Mouse (Mus musculus): ENCODE measurements around the gene Il12rb1. TPM values are rescaled to one million over a fixed set of nuclear protein-coding genes. Genes with fewer than 3 reads are reported as not detected.

Il12rb1 gene
- polyA plus RNA-seq, 1 experiment from 2014 or later = not detected

- H3K4me1 ChIP-seq (ENCODE audit: control insufficient read depth in 2 of 2, insufficient read depth in 2 of 2, low read length in 2 of 2) = peaks cover 13 to 29% of the 10 kb centered on the region in 2 experiments; a peak in 3 of 4 replicates
- H3K9ac ChIP-seq (ENCODE audit: low read length) = no peak overlapping the region
- WGBS = 17% methylated on average over 30 of the region's 30 CpGs
- H3K4me3 ChIP-seq (ENCODE audit: control insufficient read depth in 1 of 2, insufficient read depth in 1 of 2, low read depth in 1 of 2, low read length in 2 of 2) = peak overlapping the region in 1 of 2 experiments; percentile 25; a peak in 2 of 4 replicates
- no peaks in the 10 kb centered on the region for H3K9me3 ChIP-seq (ENCODE audit: control insufficient read depth, low read length)
- peaks cover 48% of the 10 kb centered on the region for H3K36me3 ChIP-seq (ENCODE audit: control insufficient read depth, insufficient read depth, low read length)
- H3K4me2 ChIP-seq (ENCODE audit: low read length) = peak overlapping the region; percentile 37
- no peak for ATAC-seq (ENCODE audit: insufficient number of reproducible peaks, insufficient read depth, low FRiP score, low read depth)
- no peak overlapping the region for H3K27ac ChIP-seq (replicated peaks in 1 of 2; ENCODE audit: control insufficient read depth in 1 of 2, insufficient read depth in 1 of 2, low read depth in 2 of 2, low read length in 2 of 2)
- peaks cover under 1% of the 10 kb centered on the region for H3K27me3 ChIP-seq (ENCODE audit: control insufficient read depth, insufficient read depth, low read length)
Observed at GRCm38 (mm10) chr8:70787941-70788667, 20.1 kb upstream of the Il12rb1 start.

- H3K4me3 ChIP-seq (ENCODE audit: control insufficient read depth in 1 of 2, insufficient read depth in 1 of 2, low read depth in 1 of 2, low read length in 2 of 2) = no peak overlapping the region
- peaks cover 13 to 29% of the 10 kb centered on the region in 2 experiments; a peak in 3 of 4 replicates for H3K4me1 ChIP-seq (ENCODE audit: control insufficient read depth in 2 of 2, insufficient read depth in 2 of 2, low read length in 2 of 2)
- H3K9ac ChIP-seq (ENCODE audit: low read length) = no peak overlapping the region
- H3K36me3 ChIP-seq (ENCODE audit: control insufficient read depth, insufficient read depth, low read length) = peaks cover 39% of the 10 kb centered on the region
- no peak overlapping the region for H3K27ac ChIP-seq (replicated peaks in 1 of 2; ENCODE audit: control insufficient read depth in 1 of 2, insufficient read depth in 1 of 2, low read depth in 2 of 2, low read length in 2 of 2)
- H3K4me2 ChIP-seq (ENCODE audit: low read length) = peak overlapping the region; percentile 27; the same call in 1 of the 2 replicates
- H3K27me3 ChIP-seq (ENCODE audit: control insufficient read depth, insufficient read depth, low read length) = peaks cover 6% of the 10 kb centered on the region
- H3K9me3 ChIP-seq (ENCODE audit: control insufficient read depth, low read length) = no peaks in the 10 kb centered on the region
- WGBS = 75% methylated on average over 10 of the region's 10 CpGs
- ATAC-seq (ENCODE audit: insufficient number of reproducible peaks, insufficient read depth, low FRiP score, low read depth) = no peak
Observed at GRCm38 (mm10) chr8:70789046-70789445, 19.2 kb upstream of the Il12rb1 start.

- Histone ChIP-seq H3K36me3 (ENCODE audit: control insufficient read depth, insufficient read depth, low read length) (peaks cover 22% of the 10 kb centered on the region), H3K4me3 (ENCODE audit: control insufficient read depth in 1 of 2, insufficient read depth in 1 of 2, low read depth in 1 of 2, low read length in 2 of 2) (no peak overlapping the region), H3K9ac (ENCODE audit: low read length) (peak overlapping the region; percentile 85), H3K27me3 (ENCODE audit: control insufficient read depth, insufficient read depth, low read length) (peaks cover 19% of the 10 kb centered on the region), H3K27ac (replicated peaks in 1 of 2; ENCODE audit: control insufficient read depth in 1 of 2, insufficient read depth in 1 of 2, low read depth in 2 of 2, low read length in 2 of 2) (no peak overlapping the region), H3K4me1 (ENCODE audit: control insufficient read depth in 2 of 2, insufficient read depth in 2 of 2, low read length in 2 of 2) (peaks cover 13 to 29% of the 10 kb centered on the region in 2 experiments; a peak in 3 of 4 replicates), H3K4me2 (ENCODE audit: low read length) (peak overlapping the region; percentile 84; the same call in 1 of the 2 replicates), H3K9me3 (ENCODE audit: control insufficient read depth, low read length) (no peaks in the 10 kb centered on the region)
- no peak for ATAC-seq (ENCODE audit: insufficient number of reproducible peaks, insufficient read depth, low FRiP score, low read depth)
- WGBS = 58% methylated on average over 8 of the region's 8 CpGs
Observed at GRCm38 (mm10) chr8:70790846-70791245, 17.4 kb upstream of the Il12rb1 start.

- H3K36me3 ChIP-seq (ENCODE audit: control insufficient read depth, insufficient read depth, low read length) = peaks cover 17% of the 10 kb centered on the region
- peaks cover 13 to 29% of the 10 kb centered on the region in 2 experiments; a peak in 3 of 4 replicates for H3K4me1 ChIP-seq (ENCODE audit: control insufficient read depth in 2 of 2, insufficient read depth in 2 of 2, low read length in 2 of 2)
- H3K27me3 ChIP-seq (ENCODE audit: control insufficient read depth, insufficient read depth, low read length) = peaks cover 23% of the 10 kb centered on the region
- peak overlapping the region in 1 of 2 experiments; percentile 74; a peak in 3 of 4 replicates for H3K4me3 ChIP-seq (ENCODE audit: control insufficient read depth in 1 of 2, insufficient read depth in 1 of 2, low read depth in 1 of 2, low read length in 2 of 2)
- peak overlapping the region; percentile 84 for H3K4me2 ChIP-seq (ENCODE audit: low read length)
- H3K9ac ChIP-seq (ENCODE audit: low read length) = peak overlapping the region; percentile 85
- 72% methylated on average over 7 of the region's 7 CpGs for WGBS
- H3K9me3 ChIP-seq (ENCODE audit: control insufficient read depth, low read length) = no peaks in the 10 kb centered on the region
- ATAC-seq (ENCODE audit: insufficient number of reproducible peaks, insufficient read depth, low FRiP score, low read depth) = no peak
- no peak overlapping the region for H3K27ac ChIP-seq (replicated peaks in 1 of 2; ENCODE audit: control insufficient read depth in 1 of 2, insufficient read depth in 1 of 2, low read depth in 2 of 2, low read length in 2 of 2)
Observed at GRCm38 (mm10) chr8:70791294-70791701, 17.0 kb upstream of the Il12rb1 start.

- Histone ChIP-seq H3K4me3 (ENCODE audit: control insufficient read depth in 1 of 2, insufficient read depth in 1 of 2, low read depth in 1 of 2, low read length in 2 of 2) (peak overlapping the region; percentile 69 to 74), H3K27me3 (ENCODE audit: control insufficient read depth, insufficient read depth, low read length) (peaks cover 23% of the 10 kb centered on the region), H3K36me3 (ENCODE audit: control insufficient read depth, insufficient read depth, low read length) (peaks cover 9% of the 10 kb centered on the region), H3K27ac (replicated peaks in 1 of 2; ENCODE audit: control insufficient read depth in 1 of 2, insufficient read depth in 1 of 2, low read depth in 2 of 2, low read length in 2 of 2) (peak overlapping the region in 1 of 2 experiments; percentile 51; a peak in 1 of 4 replicates), H3K4me2 (ENCODE audit: low read length) (peak overlapping the region; percentile 84), H3K9me3 (ENCODE audit: control insufficient read depth, low read length) (no peaks in the 10 kb centered on the region), H3K9ac (ENCODE audit: low read length) (peak overlapping the region; percentile 85), H3K4me1 (ENCODE audit: control insufficient read depth in 2 of 2, insufficient read depth in 2 of 2, low read length in 2 of 2) (peaks cover 13 to 29% of the 10 kb centered on the region in 2 experiments; a peak in 3 of 4 replicates)
- 3% methylated on average over 57 of the region's 58 CpGs for WGBS
- peak; percentile 80 for ATAC-seq (ENCODE audit: insufficient number of reproducible peaks, insufficient read depth, low FRiP score, low read depth)
Observed at GRCm38 (mm10) chr8:70791975-70792691, 16.1 kb upstream of the Il12rb1 start.

GRCm38 (mm10) chr8:70792700-70793099 is 15.5 kb upstream of the Il12rb1 start:
- Histone ChIP-seq H3K27ac (replicated peaks in 1 of 2; ENCODE audit: control insufficient read depth in 1 of 2, insufficient read depth in 1 of 2, low read depth in 2 of 2, low read length in 2 of 2) (peak overlapping the region in 1 of 2 experiments; percentile 31; a peak in 1 of 4 replicates), H3K9ac (ENCODE audit: low read length) (peak overlapping the region; percentile 39; the same call in 1 of the 2 replicates), H3K36me3 (ENCODE audit: control insufficient read depth, insufficient read depth, low read length) (0 out of 2 replicates have a peak, but pooled peaks cover 5% of the 10 kb centered on the region), H3K27me3 (ENCODE audit: control insufficient read depth, insufficient read depth, low read length) (peaks cover 23% of the 10 kb centered on the region), H3K9me3 (ENCODE audit: control insufficient read depth, low read length) (no peaks in the 10 kb centered on the region), H3K4me2 (ENCODE audit: low read length) (peak overlapping the region; percentile 84), H3K4me1 (ENCODE audit: control insufficient read depth in 2 of 2, insufficient read depth in 2 of 2, low read length in 2 of 2) (peaks cover 11 to 31% of the 10 kb centered on the region in 2 experiments; a peak in 3 of 4 replicates), H3K4me3 (ENCODE audit: control insufficient read depth in 1 of 2, insufficient read depth in 1 of 2, low read depth in 1 of 2, low read length in 2 of 2) (peak overlapping the region; percentile 69 to 74)
- under 1% methylated on average over 20 of the region's 20 CpGs for WGBS
- ATAC-seq (ENCODE audit: insufficient number of reproducible peaks, insufficient read depth, low FRiP score, low read depth) = 0 out of 2 replicates have a peak, but pooled peaks have one; percentile 2

- no peak for ATAC-seq (ENCODE audit: insufficient number of reproducible peaks, insufficient read depth, low FRiP score, low read depth)
- H3K9me3 ChIP-seq (ENCODE audit: control insufficient read depth, low read length) = no peaks in the 10 kb centered on the region
- no peak overlapping the region for H3K27ac ChIP-seq (replicated peaks in 1 of 2; ENCODE audit: control insufficient read depth in 1 of 2, insufficient read depth in 1 of 2, low read depth in 2 of 2, low read length in 2 of 2)
- peaks cover 10 to 28% of the 10 kb centered on the region in 2 experiments; a peak in 3 of 4 replicates for H3K4me1 ChIP-seq (ENCODE audit: control insufficient read depth in 2 of 2, insufficient read depth in 2 of 2, low read length in 2 of 2)
- H3K27me3 ChIP-seq (ENCODE audit: control insufficient read depth, insufficient read depth, low read length) = peaks cover 33% of the 10 kb centered on the region
- WGBS = 70% methylated on average over 2 of the region's 2 CpGs
- H3K4me2 ChIP-seq (ENCODE audit: low read length) = no peak overlapping the region
- H3K4me3 ChIP-seq (ENCODE audit: control insufficient read depth in 1 of 2, insufficient read depth in 1 of 2, low read depth in 1 of 2, low read length in 2 of 2) = no peak overlapping the region
- H3K9ac ChIP-seq (ENCODE audit: low read length) = no peak overlapping the region
- H3K36me3 ChIP-seq (ENCODE audit: control insufficient read depth, insufficient read depth, low read length) = no peaks in the 10 kb centered on the region
Observed at GRCm38 (mm10) chr8:70794215-70794614, 14.0 kb upstream of the Il12rb1 start.
